Mouse (Mus musculus) frontal cortex, postnatal 14 days (tissue): ENCODE measurements around the gene Hhip.
"Not testable (repeated sequence)": the region's sequence is repeated elsewhere in the genome, so short reads cannot be mapped to it uniquely, and the experiment has no call there.

Source experiments
- DNase-seq, 2 experiments: peaks; one replicate each; pipeline ENCODE4 v3.0.0; 2022; ENCODE audit warnings: low spot score in 2 of 2

Gene Hhip

DNA sequence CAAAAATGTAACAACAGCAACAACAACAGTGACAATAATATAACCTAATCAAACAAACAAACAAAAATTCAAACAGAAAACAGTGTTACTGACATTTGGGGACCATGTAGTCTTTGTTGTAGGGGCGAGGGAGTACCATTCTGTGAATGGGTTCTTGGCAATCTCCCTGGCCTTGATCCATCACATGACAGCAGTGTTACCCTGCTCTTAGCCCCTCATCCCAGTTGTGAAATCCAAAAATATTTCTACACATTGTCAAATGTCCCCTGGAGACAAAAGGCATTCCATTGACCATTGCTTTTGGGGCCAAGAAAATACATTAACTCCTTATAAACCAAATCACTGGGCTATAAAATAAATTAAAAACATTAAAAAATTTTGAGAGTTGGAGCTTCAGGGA lies 64.3 kb downstream of the Hhip start:
- DNase-seq = no peak

GRCm38 (mm10) chr8:79992121-79992848 lies 65.5 kb downstream of the Hhip start:
- DNase-seq = no peak

DNA sequence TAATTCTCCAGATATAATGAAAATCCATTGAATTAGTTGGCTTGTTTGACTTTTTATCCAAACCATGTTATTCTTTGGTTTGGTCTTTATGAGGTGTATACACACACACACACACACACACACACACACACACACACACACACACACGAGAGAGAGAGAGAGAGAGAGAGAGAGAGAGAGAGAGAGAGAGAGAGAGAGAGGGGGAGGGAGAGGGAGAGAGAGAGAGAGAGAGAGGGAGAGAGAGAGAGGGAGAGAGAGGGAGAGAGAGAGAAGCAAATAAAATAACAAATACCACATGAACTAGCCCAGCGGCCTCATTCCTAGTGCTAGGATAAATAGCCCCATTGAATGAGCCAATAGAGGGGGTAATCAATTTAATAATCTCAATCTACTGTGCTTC lies 66.4 kb downstream of the Hhip start:
- not testable (repeated sequence) for DNase-seq

DNA sequence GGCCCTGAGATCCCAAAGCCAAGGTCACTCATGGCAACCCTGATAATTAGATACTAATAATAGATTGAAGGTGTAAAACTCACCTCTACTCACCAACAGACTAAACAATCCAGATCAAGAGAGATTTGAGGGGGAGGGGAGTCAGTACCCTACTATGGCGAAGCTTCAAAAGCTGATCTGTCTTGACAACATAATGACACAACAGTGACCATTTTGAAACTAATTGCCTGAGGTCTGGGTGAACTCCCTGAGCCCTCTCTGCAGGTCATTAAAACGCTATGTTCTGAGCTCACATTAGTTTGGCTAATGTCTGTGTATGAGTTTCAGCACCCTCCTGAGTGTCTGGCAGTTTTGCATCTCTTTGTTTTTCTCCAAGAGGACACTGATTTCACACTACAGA lies 72.9 kb downstream of the Hhip start:
- no peak for DNase-seq

GRCm38 (mm10) chr8:79982144-79982543 lies 75.7 kb downstream of the Hhip start:
- no peak for DNase-seq

GRCm38 (mm10) chr8:79966159-79966558 lies 91.6 kb downstream of the Hhip start:
- DNase-seq = no peak

DNA sequence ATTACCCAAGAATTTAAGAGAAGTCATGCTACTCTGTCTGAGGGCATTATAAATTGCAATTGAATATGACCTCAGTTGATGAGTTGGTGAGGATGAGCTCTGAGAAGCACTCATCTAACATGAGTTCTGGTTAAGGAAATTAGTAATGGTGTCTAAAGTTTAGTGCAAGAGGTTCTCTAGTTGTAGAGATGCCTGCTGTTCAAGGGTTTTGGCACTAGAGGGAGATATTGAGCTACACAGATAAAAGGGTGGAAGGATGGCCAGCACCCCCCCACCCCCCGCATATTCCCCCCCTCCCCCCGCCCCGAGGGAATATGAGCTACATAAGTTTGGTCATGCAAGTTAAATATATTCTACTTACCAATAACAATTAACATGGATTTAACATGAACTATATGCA lies 104.9 kb downstream of the Hhip start:
- DNase-seq = no peak

DNA sequence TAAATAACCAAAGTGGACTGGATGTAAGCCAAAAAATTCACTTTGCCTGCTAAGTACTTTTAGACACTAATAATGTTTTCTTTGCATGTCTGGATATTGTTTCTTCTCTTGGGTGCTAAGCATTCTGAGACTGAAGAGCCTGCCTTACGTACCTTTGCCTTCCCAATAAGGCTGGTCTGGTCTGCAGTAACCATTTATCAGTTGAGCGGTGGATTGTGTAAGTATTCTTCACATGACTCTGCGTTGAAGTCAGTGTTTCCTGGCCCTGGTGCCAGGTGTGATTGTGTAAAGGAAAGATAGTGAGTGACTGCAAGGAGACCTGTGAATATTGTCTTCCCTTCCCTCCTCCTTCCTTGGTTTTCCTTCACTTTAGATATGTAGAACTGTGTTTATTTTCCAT lies 107.4 kb downstream of the Hhip start:
- no peak for DNase-seq

DNA sequence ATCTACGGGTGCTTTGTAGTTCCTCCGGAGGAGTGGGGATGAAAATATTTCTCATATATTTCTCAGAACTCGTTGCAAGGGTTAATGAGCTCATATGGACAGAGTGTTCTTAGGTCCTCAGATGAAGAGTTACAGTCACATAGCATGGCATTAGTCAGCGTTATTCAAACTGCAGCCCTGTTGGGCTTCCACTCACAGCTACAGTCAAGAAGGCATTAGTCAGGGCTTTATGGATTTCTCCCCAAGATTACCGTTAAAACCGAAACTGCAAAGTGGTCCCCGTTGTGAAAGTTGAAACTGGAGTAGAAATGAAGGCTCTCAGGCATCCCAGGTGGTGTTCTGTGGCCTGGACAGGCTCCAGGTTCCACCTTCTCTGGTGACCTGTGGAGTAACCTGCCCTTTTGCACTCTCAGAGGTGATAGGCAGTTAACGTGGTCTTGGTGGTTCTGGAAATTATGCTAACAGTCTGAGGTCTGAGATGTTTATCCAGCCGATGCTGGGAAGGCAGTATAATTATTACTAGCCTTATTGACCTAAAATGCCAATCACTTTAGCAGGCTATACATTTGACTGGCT lies 112.2 kb downstream of the Hhip start:
- no peak for DNase-seq

DNA sequence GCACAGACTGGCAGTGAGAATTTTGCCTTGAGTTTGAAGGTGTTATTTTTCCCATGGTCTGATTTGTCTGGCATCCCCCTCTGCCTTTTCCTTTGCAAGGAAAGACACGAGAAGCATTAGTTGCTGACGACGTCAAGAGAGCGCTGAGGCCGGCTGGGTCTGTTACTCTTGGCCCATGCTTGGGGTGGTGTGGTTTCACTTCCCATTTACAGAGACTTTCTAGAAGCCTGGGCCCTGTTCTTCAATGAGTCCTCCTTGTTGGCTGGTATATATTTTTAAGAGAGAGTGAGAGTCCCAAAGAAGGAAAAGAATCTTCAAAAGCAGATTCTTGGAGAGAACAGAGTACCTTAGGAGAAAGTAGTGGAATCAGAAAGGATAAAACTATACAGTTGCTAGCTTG lies 116.7 kb downstream of the Hhip start:
- DNase-seq = no peak

DNA sequence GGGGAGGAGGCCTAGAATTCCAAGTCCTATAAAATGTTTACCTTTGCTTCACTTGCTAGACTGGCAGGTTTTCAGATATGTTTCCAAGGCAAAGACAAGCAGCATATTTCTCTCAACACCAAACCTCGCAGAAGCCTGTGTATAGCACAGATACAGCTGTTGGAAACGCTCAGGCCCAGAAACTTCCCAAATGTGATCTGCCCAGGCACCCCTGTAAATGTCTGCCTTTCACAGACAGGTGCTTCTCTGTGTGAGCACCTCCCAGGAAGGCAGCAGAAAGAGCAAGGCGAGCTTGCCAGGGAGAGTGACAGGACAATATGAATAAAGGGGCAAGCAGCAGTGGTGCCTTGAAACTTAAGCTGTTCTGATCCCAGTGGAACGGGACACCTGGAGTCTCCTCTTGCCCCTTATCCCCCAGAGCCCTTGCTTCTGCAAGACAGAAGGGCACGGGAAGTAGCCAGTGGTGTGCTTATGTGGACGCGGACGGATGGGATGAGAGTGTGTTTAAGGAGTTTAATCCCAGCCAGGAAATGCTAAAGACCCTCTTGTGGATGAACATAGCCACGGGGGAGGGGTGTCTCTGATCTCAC lies 120.9 kb downstream of the Hhip start:
- no peak for DNase-seq

GRCm38 (mm10) chr8:79935793-79936192 lies 122.0 kb downstream of the Hhip start:
- no peak for DNase-seq

DNA sequence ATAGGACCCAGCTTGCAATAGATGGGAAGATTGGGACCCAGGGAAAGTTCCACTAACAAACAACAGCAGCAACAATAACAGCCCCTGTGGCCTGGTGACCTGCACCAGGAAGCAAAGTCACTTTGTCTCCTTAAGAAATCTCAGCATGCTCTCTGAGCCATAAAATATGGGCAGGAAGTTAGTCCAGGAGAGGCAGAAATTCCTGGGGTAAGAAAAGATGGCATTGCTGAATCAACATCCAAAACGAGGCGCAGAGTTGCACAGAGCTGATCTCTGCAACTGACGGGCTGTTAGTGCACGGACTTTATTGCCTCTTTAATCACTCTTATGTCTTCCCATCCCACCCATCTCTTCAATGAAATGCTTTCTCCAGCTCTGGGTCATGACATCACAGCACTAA lies 128.6 kb downstream of the Hhip start:
- no peak for DNase-seq

DNA sequence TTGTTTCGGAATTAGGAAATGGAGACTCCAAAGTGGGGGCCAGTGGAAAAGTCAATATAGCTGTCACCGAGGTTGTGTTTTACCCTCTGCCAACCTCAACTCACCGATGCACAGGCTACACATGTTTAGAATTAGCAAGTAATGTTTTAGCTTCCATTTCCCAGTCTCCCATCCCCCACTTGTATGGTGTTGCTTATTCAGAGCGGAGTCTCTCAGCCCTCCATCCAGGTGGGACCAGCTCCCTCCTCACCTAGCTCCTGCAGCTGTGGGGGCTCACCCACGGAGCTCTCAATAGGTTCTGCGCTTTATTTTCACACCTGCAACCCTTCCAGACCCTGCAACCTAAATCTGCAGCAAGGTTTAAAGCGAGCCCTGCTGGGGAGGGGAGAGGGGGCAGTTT lies 140.6 kb downstream of the Hhip start:
- no peak for DNase-seq
